Mouse (Mus musculus) hindbrain, embryonic 13.5 days (tissue): Measurements from ENCODE around the gene Galk2. TPM values are rescaled to one million over a fixed set of nuclear protein-coding genes. Genes with fewer than 3 reads are reported as not detected.
A peak's percentile ranks its signal among the peaks of the same experiment; 100 is the strongest.

ENCODE experiments used
- ATAC-seq: fragments of 200-750 bp; cut with Nextera tagmentation; 2 replicates; pipeline ENCODE4 v1.8.0; 2017; ENCODE audit warnings: moderate TSS enrichment; ENCODE audit not compliant: low FRiP score
- H3K27ac ChIP-seq: fragments of 300-500 bp; sonication (generic); 2 replicates; pipeline ENCODE4 v1.5.1; 2015; ENCODE audit warnings: inconsistent platforms, mild to moderate bottlenecking, moderate library complexity
- H3K27me3 ChIP-seq: fragments of 300-500 bp; sonication (generic); 2 replicates; pipeline ENCODE4 v1.6.1; 2015; ENCODE audit warnings: mild to moderate bottlenecking, inconsistent platforms
- H3K36me3 ChIP-seq: fragments of 300-500 bp; sonication (generic); 2 replicates; pipeline ENCODE4 v1.6.1; 2015; ENCODE audit warnings: mild to moderate bottlenecking, inconsistent platforms
- H3K4me1 ChIP-seq: fragments of 300-500 bp; sonication (generic); replicated peaks from 2 replicates; pipeline ENCODE4 v1.6.1; 2015; ENCODE audit warnings: inconsistent platforms
- H3K4me2 ChIP-seq: fragments of 300-500 bp; sonication (generic); 2 replicates; pipeline ENCODE4 v1.6.1; 2015; ENCODE audit warnings: inconsistent platforms, mild to moderate bottlenecking, moderate library complexity
- H3K4me3 ChIP-seq: fragments of 300-500 bp; sonication (generic); 2 replicates; pipeline ENCODE4 v1.5.1; 2015; ENCODE audit warnings: mild to moderate bottlenecking, inconsistent platforms
- H3K9ac ChIP-seq: fragments of 300-500 bp; sonication (generic); 2 replicates; pipeline ENCODE4 v1.6.1; 2015; ENCODE audit warnings: mild to moderate bottlenecking, inconsistent platforms
- H3K9me3 ChIP-seq: fragments of 300-500 bp; sonication (generic); 2 replicates; pipeline ENCODE4 v1.6.1; 2016; ENCODE audit warnings: inconsistent platforms
- WGBS: fragments of 180-500 bp; shearing (Covaris S2); methylation state at CpG from one replicate; pipeline ENCODE4 v1.1.7; 2015; 5-methylcytosine and 5-hydroxymethylcytosine counted together
- polyA plus RNA-seq: library from polyadenylated mRNA; unstranded; fragments of >200 nt; fragmentation: Nextera tagmentation; extraction: Ambion mirVana; gene quantifications from 2 replicates; pipeline ENCODE4 v1.2.1, GENCODE M21; 2015

The Galk2 gene
- polyA plus RNA-seq, 1 experiment from 2014 or later: 31.6 TPM

DNA sequence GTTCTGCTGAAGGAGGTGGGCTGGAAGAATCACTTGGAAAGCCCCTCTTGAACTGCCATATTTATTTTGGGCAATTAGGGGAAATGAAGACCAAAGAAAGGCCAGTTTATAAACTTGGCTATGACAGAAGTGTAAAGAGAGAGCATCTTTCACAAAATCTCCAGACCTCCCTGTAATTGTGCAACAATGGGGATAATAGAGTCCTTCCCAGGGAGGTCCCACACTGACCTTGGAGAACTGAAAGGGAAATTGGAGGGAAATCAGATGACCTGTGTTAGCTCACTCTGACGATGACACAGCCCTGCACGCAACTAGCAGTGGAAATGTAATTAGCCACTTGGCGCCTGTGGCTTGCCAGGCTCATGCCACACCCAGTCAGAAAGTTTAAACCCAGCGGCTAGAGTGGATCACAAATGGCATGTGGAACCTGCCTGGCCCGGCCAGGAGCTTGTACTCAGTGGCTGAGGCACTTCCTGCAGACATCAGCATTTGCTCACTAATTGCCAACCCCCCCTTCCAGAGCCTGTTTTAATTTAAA is 117.0 kb downstream of the Galk2 start:
- peaks cover 6% of the 10 kb centered on the region; the same call in 1 of the 2 replicates for H3K36me3 ChIP-seq
- no peak overlapping the region for H3K9ac ChIP-seq
- no peak overlapping the region for H3K4me3 ChIP-seq
- no peak overlapping the region for H3K27ac ChIP-seq
- no peaks in the 10 kb centered on the region for H3K27me3 ChIP-seq
- no peak overlapping the region for H3K4me2 ChIP-seq
- no peak for ATAC-seq
- H3K4me1 ChIP-seq: no peaks in the 10 kb centered on the region
- WGBS: 74% methylated on average over 5 of the region's 5 CpGs
- H3K9me3 ChIP-seq: no peaks in the 10 kb centered on the region

DNA sequence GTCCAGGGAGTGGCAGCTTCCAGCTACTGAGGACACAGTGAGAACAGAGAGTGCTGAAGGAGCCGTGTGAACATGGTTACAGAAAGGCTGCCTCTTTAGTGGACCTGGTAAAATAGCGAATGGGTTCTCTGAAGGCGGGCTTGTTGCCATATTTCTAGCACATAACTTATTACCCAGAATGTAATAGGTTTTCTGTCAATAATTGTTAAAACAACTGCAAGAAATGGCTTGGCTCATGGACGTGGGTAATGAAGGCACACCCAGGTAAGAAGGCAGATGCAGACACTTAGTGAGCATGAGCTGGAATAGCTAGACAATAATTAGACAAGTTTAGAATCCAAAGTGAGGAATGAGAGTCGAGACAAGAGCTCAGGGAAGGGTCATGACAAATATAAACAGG is 143.4 kb downstream of the Galk2 start:
- no peaks in the 10 kb centered on the region for H3K36me3 ChIP-seq
- H3K9me3 ChIP-seq: no peaks in the 10 kb centered on the region
- H3K27me3 ChIP-seq: no peaks in the 10 kb centered on the region
- H3K9ac ChIP-seq: no peak overlapping the region
- WGBS: 81% methylated on average over 5 of the region's 5 CpGs
- no peak overlapping the region for H3K27ac ChIP-seq
- H3K4me2 ChIP-seq: no peak overlapping the region
- H3K4me1 ChIP-seq: no peaks in the 10 kb centered on the region
- H3K4me3 ChIP-seq: no peak overlapping the region
- ATAC-seq: no peak

DNA sequence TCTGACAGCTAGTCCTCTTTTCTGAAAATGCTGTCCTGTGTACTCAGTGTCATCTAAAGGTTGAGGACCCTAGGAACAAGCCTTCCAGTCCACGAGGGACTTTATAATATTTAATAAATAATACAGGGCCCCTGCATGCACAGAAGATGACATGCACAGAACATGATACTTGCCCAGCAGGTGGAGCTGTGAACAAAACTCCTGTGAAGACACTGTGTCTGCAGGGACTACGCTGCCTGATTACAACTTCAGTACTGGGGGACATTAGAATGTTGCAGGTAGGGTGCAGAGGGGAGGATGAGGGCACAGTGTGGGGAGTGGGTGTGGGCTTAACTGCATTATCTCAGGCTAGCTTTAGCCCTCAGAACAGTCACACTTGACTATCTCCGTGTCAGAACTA is 147.2 kb downstream of the Galk2 start:
- Histone ChIP-seq H3K9ac (no peak overlapping the region), H3K4me2 (no peak overlapping the region), H3K4me3 (no peak overlapping the region), H3K4me1 (no peaks in the 10 kb centered on the region), H3K36me3 (no peaks in the 10 kb centered on the region), H3K27ac (no peak overlapping the region), H3K9me3 (no peaks in the 10 kb centered on the region), H3K27me3 (no peaks in the 10 kb centered on the region)
- 46% methylated on average over 3 of the region's 3 CpGs for WGBS
- peak; percentile 75; the same call in 1 of the 2 replicates for ATAC-seq

DNA sequence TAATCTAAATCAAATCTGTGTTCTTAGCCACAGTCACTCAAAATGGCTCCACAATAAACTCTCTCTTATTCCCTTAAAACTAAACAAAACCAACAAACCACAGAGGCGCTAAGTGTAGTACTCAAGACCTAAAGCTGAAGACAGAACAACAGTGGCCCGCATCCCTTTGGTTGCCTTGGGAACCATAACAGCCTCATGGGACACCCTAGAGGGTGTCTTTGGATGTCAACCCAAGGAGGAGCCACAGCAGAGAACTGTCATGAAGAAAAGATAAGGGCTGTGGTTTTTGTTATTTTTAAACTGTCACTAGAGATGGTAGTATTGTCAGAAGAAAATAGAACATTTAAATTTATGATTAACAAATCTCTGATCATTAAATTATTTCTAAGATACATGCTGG is 147.8 kb downstream of the Galk2 start:
- H3K9ac ChIP-seq: no peak overlapping the region
- no peak overlapping the region for H3K4me2 ChIP-seq
- H3K27ac ChIP-seq: no peak overlapping the region
- 51% methylated on average over 2 of the region's 2 CpGs for WGBS
- no peaks in the 10 kb centered on the region for H3K4me1 ChIP-seq
- no peaks in the 10 kb centered on the region for H3K9me3 ChIP-seq
- H3K36me3 ChIP-seq: no peaks in the 10 kb centered on the region
- no peak; the same call in 1 of the 2 replicates for ATAC-seq
- no peak overlapping the region for H3K4me3 ChIP-seq
- no peaks in the 10 kb centered on the region for H3K27me3 ChIP-seq

DNA sequence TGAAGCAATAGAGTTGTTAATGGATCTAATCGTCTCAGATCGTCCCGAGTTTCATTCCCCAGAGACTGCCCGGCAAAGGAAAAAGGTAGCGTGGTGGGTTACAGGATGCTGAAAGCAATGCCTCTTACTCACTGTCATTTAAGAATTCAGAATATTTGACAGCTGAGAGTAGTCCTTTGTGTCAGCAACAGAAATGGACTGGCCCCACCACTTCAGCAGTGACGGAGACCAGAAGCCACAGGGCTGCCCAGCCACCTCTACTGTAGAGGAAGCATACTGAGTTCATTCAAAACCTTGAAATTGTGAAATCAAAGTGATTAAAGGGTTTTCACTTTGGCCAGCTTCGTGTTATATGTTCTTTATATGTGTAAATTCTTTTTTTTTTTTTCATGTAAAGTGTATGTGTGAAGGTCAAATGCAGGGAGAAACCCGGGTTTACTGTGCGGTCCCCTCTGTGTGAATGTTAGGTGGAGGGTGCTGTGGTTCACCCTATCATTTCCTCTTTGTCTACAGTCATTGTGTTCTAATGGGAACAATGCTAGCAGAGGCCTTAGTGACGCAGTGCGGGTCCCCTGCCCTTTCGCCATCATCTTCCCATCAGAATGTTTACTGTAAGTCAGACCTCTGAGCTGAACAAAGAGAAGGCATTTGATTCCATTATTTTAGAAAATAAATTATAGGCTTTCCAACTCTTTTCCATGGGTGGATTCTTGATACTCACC is 156.2 kb downstream of the Galk2 start:
- Histone ChIP-seq H3K4me2 (no peak overlapping the region), H3K9me3 (no peaks in the 10 kb centered on the region), H3K27ac (no peak overlapping the region), H3K4me1 (peaks cover 10% of the 10 kb centered on the region), H3K9ac (no peak overlapping the region), H3K4me3 (no peak overlapping the region), H3K36me3 (no peaks in the 10 kb centered on the region), H3K27me3 (no peaks in the 10 kb centered on the region)
- 43% methylated on average over 12 of the region's 12 CpGs for WGBS
- ATAC-seq: no peak

DNA sequence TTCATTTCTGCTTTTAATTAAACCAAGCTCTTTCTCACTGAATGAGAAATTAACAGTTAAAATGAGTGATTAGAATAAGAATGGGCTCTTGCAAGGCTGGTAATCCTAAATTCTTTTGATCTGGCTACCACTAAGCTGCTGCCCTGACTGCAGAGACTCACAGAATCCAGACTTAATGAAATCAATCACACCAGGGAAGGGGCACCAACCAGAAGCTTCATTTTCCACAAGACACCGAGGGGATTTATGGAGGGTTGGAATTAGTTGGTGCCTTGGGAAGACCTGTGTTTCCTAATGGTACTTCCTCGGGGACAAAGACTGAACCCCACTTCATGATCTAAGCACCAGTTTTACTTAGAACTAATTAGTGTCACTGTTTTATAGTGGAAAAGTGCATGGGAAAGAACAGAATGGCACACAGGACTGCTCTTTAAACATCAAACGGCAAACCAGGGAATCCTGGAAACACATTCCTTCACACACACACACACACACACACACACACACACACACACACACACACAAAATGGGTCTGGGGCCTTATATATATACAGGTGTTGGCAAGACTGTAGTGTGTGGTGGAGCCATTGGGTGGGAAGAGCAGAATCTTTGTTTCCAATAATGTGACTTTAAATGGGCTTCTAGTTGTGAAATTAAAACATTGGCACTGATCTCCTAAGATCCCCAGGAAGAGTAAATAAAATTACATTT is 157.0 kb downstream of the Galk2 start:
- WGBS: 40% methylated on average over 3 of the region's 3 CpGs
- no peak overlapping the region for H3K27ac ChIP-seq
- no peak for ATAC-seq
- H3K4me1 ChIP-seq: peaks cover 10% of the 10 kb centered on the region
- H3K4me2 ChIP-seq: no peak overlapping the region
- H3K9me3 ChIP-seq: no peaks in the 10 kb centered on the region
- H3K27me3 ChIP-seq: no peaks in the 10 kb centered on the region
- no peak overlapping the region for H3K9ac ChIP-seq
- H3K36me3 ChIP-seq: no peaks in the 10 kb centered on the region
- no peak overlapping the region for H3K4me3 ChIP-seq

DNA sequence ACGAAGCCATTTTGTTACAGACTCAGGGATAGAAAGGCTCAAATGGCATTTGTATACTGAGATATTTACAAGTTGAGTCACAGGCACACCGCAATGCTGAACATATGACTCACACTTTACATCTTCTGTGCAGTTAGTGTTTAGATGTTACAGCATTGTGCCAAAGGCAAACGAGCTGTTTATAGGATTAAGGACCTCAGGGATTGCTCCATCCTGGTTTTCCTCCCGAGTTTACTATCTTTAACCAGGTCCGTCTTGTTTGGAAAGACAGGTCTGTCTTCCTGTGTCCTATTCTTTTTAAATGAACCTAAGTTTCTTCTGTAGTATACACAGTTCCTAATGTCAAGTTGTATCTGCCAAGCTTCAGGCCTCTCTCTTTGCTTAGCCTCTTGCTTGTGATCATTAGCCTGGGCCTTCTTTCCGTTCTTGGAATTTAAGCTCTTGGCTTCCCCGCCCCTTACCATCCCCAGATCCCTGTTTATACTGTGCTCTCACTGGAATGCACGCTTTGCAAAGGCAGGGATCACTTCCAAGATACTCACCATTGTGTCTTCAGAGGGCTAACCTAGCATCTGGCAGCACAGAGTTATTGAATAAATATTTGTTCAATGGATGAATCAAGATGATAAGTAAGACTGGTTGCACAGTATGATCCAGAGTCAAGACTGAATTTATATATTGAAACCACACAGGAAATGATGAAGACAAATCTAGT is 172.4 kb downstream of the Galk2 start:
- Histone ChIP-seq H3K4me3 (no peak overlapping the region), H3K27me3 (no peaks in the 10 kb centered on the region), H3K36me3 (no peaks in the 10 kb centered on the region), H3K4me2 (no peak overlapping the region), H3K27ac (no peak overlapping the region), H3K4me1 (no peaks in the 10 kb centered on the region; the same call in 1 of the 2 replicates), H3K9ac (no peak overlapping the region), H3K9me3 (no peaks in the 10 kb centered on the region)
- ATAC-seq: no peak
- WGBS: 77% methylated on average over 8 of the region's 8 CpGs

DNA sequence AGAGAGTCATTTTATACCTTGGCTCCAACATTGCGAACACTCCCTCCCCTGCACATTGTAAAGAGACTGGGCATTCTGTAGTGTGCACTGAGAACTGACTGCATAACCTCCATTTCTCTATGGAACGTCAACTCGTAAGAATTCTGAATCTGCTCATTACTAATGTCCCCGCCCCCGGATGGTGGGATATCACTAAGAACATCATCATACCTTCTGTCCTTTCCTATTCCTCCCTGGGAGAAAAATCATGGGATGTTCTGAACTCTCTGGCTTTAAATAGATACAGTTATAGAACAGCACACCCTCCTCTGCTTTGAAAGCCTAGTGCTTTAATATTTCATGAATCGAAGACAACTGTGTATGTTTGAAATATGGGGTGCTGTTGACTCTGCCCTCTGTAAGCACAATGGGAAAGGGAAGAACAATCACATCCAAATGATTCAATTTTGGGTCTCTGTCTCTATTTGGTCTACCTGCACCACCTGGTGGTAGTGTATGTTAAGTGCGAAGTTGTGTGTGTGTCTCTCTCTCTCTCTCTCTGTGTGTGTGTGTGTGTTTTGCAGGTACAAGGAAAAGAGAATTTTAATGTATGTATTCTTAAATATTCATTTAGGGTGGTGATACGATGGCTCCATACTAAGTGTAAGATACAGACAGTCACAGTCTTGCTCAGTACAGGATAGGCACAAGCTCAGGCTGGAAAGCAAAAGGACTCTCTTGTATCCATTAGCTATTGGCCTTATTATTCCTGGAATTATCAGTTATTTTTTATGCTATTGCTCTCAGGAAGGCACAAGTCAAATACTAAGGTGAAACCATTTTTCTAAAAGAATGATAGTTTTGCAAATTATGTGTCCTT is 174.4 kb downstream of the Galk2 start:
- Histone ChIP-seq H3K4me1 (no peaks in the 10 kb centered on the region; the same call in 1 of the 2 replicates), H3K36me3 (no peaks in the 10 kb centered on the region), H3K4me2 (no peak overlapping the region), H3K9ac (no peak overlapping the region), H3K9me3 (no peaks in the 10 kb centered on the region), H3K27ac (no peak overlapping the region), H3K4me3 (no peak overlapping the region), H3K27me3 (no peaks in the 10 kb centered on the region)
- peak; percentile 65; the same call in 1 of the 2 replicates for ATAC-seq
- WGBS: 83% methylated on average over 8 of the region's 8 CpGs

Other genes with a start within 250 kb of the Galk2 start
- 3.4 and 3.8 TPM in 2 replicates for gene Cep152, start 234.0 kb upstream of the Galk2 start, polyA plus RNA-seq
- 398 and 400 TPM in 2 replicates for gene Eid1, start 186.0 kb upstream of the Galk2 start, polyA plus RNA-seq
- 2.8 and 3.0 TPM in 2 replicates for gene Shc4, start 135.0 kb upstream of the Galk2 start, polyA plus RNA-seq
- gene Secisbp2l, start 76.2 kb upstream of the Galk2 start, polyA plus RNA-seq: 28.8 and 29.3 TPM in 2 replicates
- gene Cops2, start within 50 bp of the Galk2 start, polyA plus RNA-seq: 74.6 and 75.1 TPM in 2 replicates
- 0.70 and 0.75 TPM in 2 replicates for gene Fgf7, start 175.5 kb downstream of the Galk2 start, polyA plus RNA-seq